In the genomic region with DNA sequence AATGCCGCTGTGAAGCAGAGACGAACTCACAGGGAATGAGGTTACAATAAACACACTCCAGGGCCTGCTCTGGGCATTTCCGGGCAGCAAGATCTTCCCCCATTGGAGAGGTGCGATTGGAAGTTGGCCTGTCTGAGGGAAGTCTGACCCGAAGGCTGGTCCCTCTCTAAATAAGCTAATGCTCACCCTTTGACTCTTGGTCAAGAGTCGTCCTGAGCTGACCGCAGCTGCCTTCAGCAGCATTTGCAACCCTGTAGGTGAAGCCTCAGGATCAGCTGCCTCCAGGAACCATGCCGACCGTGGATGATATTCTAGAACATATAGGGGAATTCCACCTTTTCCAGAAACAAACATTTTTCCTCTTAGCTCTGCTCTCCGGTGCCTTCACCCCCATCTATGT, we compare ENCODE assay signal across 26 mouse cellular contexts. TPM values are rescaled to one million over a fixed set of nuclear protein-coding genes. Genes with fewer than 3 reads are reported as not detected.
DNase-seq lines count a peak whose midpoint lies in the region; ATAC-seq and TF ChIP-seq lines count a peak whose summit lies in the region.
"Had no signal": no experiment of that assay in that cellular context is flagged by ENCODE, and none has a peak within 500 bp of the region (broad histone marks: within the 10 kb centered on the region; RNA-seq: fewer than 3 reads in every experiment).

A gene (plus strand): TSS at position 142 of the 400 bp plus-strand sequence.

- no peaks in the 10 kb centered on the region for H3K36me3 ChIP-seq in hindbrain, embryonic 10.5 days
- no peaks in the 10 kb centered on the region for H3K36me3 ChIP-seq in hindbrain, embryonic 14.5 days (replicated peaks; ENCODE audit: control insufficient read depth, insufficient read depth)
- H3K36me3 ChIP-seq in kidney, adult 2 months (ENCODE audit: control insufficient read depth, insufficient read depth, low read length), result no peaks in the 10 kb centered on the region
- no peaks in the 10 kb centered on the region for H3K36me3 ChIP-seq in kidney, embryonic 16.5 days (ENCODE audit: insufficient read depth, low read length)
- H3K36me3 ChIP-seq in forebrain, postnatal 0 days (ENCODE audit: insufficient read depth), result no peaks in the 10 kb centered on the region
- H3K36me3 ChIP-seq: embryonic facial prominence, embryonic 13.5 days; forebrain, embryonic 12.5 days; heart, embryonic 12.5 days had no signal

- 73% methylated on average over 10 of the region's 10 CpGs for WGBS in hindbrain, embryonic 10.5 days
- 75% methylated on average over 10 of the region's 10 CpGs for WGBS in hindbrain, embryonic 14.5 days
- WGBS in kidney, adult 2 months, result 35% methylated on average over 10 of the region's 10 CpGs
- WGBS in kidney, embryonic 16.5 days, result 39% methylated on average over 10 of the region's 10 CpGs
- 83% methylated on average over 10 of the region's 10 CpGs for whole genome bisulfite sequencing in forebrain, postnatal 0 days

- ATAC-seq in hindbrain, embryonic 14.5 days (ENCODE audit: low FRiP score), result no peak
- ATAC-seq in kidney, embryonic 16.5 days (ENCODE audit: low FRiP score, low TSS enrichment), result no peak
- no peak for ATAC-seq in forebrain, postnatal 0 days
- ATAC-seq: forebrain, embryonic 16.5 days had no signal

- peak; percentile 44 for TF ChIP-seq POLR2A in kidney, adult 2 months (IDR thresholded peaks at IDR 0.05; ENCODE audit: low read depth, low read length)

- H3K9me3 ChIP-seq in hindbrain, embryonic 10.5 days, result no peaks in the 10 kb centered on the region
- H3K9me3 ChIP-seq in hindbrain, embryonic 14.5 days (ENCODE audit: control insufficient read depth, low read length), result no peaks in the 10 kb centered on the region
- no peaks in the 10 kb centered on the region for H3K9me3 ChIP-seq in kidney, embryonic 16.5 days (ENCODE audit: low read length)
- H3K9me3 ChIP-seq in forebrain, postnatal 0 days (ENCODE audit: low read length), result no peaks in the 10 kb centered on the region
- H3K9me3 ChIP-seq: embryonic facial prominence, embryonic 13.5 days; forebrain, embryonic 12.5 days; heart, embryonic 12.5 days had no signal

- no peak for TF ChIP-seq CTCF in kidney, adult 2 months (conservative IDR thresholded peaks at IDR 0.05; ENCODE audit: insufficient read depth, insufficient read length, low read depth, low read length)
- no peak for TF ChIP-seq CTCF in forebrain, postnatal 0 days (IDR thresholded peaks at IDR 0.05; ENCODE audit: low read depth)
- TF ChIP-seq CTCF in layer of hippocampus, adult 2 months (conservative IDR thresholded peaks at IDR 0.05), result no peak

- DNase-seq in hindbrain, embryonic 10.5 days (ENCODE audit: low spot score), result peak; percentile 7
- no peak for DNase-seq in hindbrain, embryonic 14.5 days (ENCODE audit: low spot score)
- peak; percentile 86 for DNase-seq in kidney, adult 2 months
- peak; percentile 54 to 82 for DNase-seq in kidney, postnatal 25 days
- no peak for DNase-seq in forebrain, postnatal 0 days
- no peak for DNase-seq in spleen, adult 12 weeks (ENCODE audit: low spot score)
- no peak for DNase-seq in layer of hippocampus, adult 2 months (ENCODE audit: low spot score in 2 of 2)
- DNase-seq: adrenal gland, postnatal 10 days; cerebellum, adult 11 months; cerebellum, adult 8-10 months; cerebellum, postnatal 14 days; gastrocnemius, postnatal 25 days had no signal

- no peak within 1 kb of the TSS for H3K9ac ChIP-seq in hindbrain, embryonic 14.5 days
- no peak within 1 kb of the TSS for H3K9ac ChIP-seq in kidney, embryonic 16.5 days (replicated peaks; ENCODE audit: low read length)
- no peak within 1 kb of the TSS for H3K9ac ChIP-seq in forebrain, postnatal 0 days
- H3K9ac ChIP-seq: embryonic facial prominence, embryonic 13.5 days; forebrain, embryonic 12.5 days; heart, embryonic 12.5 days had no signal

- no peak within 1 kb of the TSS for H3K4me3 ChIP-seq in hindbrain, embryonic 10.5 days
- no peak within 1 kb of the TSS for H3K4me3 ChIP-seq in hindbrain, embryonic 14.5 days (replicated peaks; ENCODE audit: low read length)
- H3K4me3 ChIP-seq in kidney, adult 2 months (ENCODE audit: insufficient read depth, low read depth, low read length), result peak within 1 kb of the TSS; percentile 53
- no peak within 1 kb of the TSS for H3K4me3 ChIP-seq in kidney, embryonic 16.5 days (ENCODE audit: low read length)
- no peak within 1 kb of the TSS for H3K4me3 ChIP-seq in forebrain, postnatal 0 days (ENCODE audit: low read depth, low read length)
- no peak within 1 kb of the TSS for H3K4me3 ChIP-seq in layer of hippocampus, adult 2 months
- H3K4me3 ChIP-seq: embryonic facial prominence, embryonic 13.5 days; forebrain, embryonic 12.5 days; heart, embryonic 12.5 days had no signal

- 0 out of 2 replicates have a peak, but pooled peaks cover 4% of the 10 kb centered on the region for H3K4me1 ChIP-seq in hindbrain, embryonic 10.5 days (replicated peaks)
- H3K4me1 ChIP-seq in hindbrain, embryonic 14.5 days (replicated peaks; ENCODE audit: control insufficient read depth, insufficient read depth, low read length), result no peaks in the 10 kb centered on the region
- H3K4me1 ChIP-seq in kidney, adult 2 months (ENCODE audit: control insufficient read depth, insufficient read depth, low read length), result peaks cover 9% of the 10 kb centered on the region; the same call in 1 of the 2 replicates
- peaks cover 19% of the 10 kb centered on the region for H3K4me1 ChIP-seq in kidney, embryonic 16.5 days (ENCODE audit: insufficient read depth, low read length)
- no peaks in the 10 kb centered on the region for H3K4me1 ChIP-seq in forebrain, postnatal 0 days (ENCODE audit: insufficient read depth)

- no peak within 1 kb of the TSS for H3K4me2 ChIP-seq in hindbrain, embryonic 14.5 days (replicated peaks)
- no peak within 1 kb of the TSS for H3K4me2 ChIP-seq in kidney, embryonic 16.5 days (replicated peaks; ENCODE audit: low read depth, low read length)
- no peak within 1 kb of the TSS for H3K4me2 ChIP-seq in forebrain, postnatal 0 days (ENCODE audit: low read depth)
- H3K4me2 ChIP-seq: embryonic facial prominence, embryonic 13.5 days; forebrain, embryonic 12.5 days; heart, embryonic 12.5 days had no signal

- no peak within 1 kb of the TSS for H3K27ac ChIP-seq in hindbrain, embryonic 10.5 days
- no peak within 1 kb of the TSS for H3K27ac ChIP-seq in hindbrain, embryonic 14.5 days
- peak within 1 kb of the TSS; percentile 73 for H3K27ac ChIP-seq in kidney, adult 2 months (ENCODE audit: insufficient read depth, low read depth, low read length)
- H3K27ac ChIP-seq in kidney, embryonic 16.5 days (ENCODE audit: low read length), result no peak within 1 kb of the TSS
- H3K27ac ChIP-seq in forebrain, postnatal 0 days (ENCODE audit: low read depth, low read length), result no peak within 1 kb of the TSS
- no peak within 1 kb of the TSS for H3K27ac ChIP-seq in layer of hippocampus, adult 2 months
- H3K27ac ChIP-seq: embryonic facial prominence, embryonic 13.5 days; forebrain, embryonic 12.5 days had no signal

- H3K27me3 ChIP-seq in hindbrain, embryonic 10.5 days (ENCODE audit: insufficient read depth, poor library complexity, severe bottlenecking), result no peaks in the 10 kb centered on the region
- H3K27me3 ChIP-seq in hindbrain, embryonic 14.5 days (ENCODE audit: control insufficient read depth, insufficient read depth, low read length), result no peaks in the 10 kb centered on the region
- H3K27me3 ChIP-seq in kidney, adult 2 months (replicated peaks; ENCODE audit: control insufficient read depth, insufficient read depth, low read length), result no peaks in the 10 kb centered on the region
- H3K27me3 ChIP-seq in kidney, embryonic 16.5 days (ENCODE audit: insufficient read depth, low read length), result no peaks in the 10 kb centered on the region
- no peaks in the 10 kb centered on the region for H3K27me3 ChIP-seq in forebrain, postnatal 0 days (ENCODE audit: insufficient read depth, low read length)
- H3K27me3 ChIP-seq: embryonic facial prominence, embryonic 13.5 days had no signal

RNA-seq across cellular contexts. Expression of the gene that starts here (rescaled TPM):
- not detected in 2 replicates for polyA plus RNA-seq in hindbrain, embryonic 10.5 days (2016; fragmentation: Nextera tagmentation; extraction: Ambion mirVana)
- 0.76 and 1.5 TPM in 2 replicates for polyA plus RNA-seq in hindbrain, embryonic 14.5 days (2014; fragmentation: Nextera tagmentation; extraction: Ambion mirVana)
- polyA plus RNA-seq in kidney, adult 2 months (2012; rRNA removed), result 190 and 199 TPM in 2 replicates
- polyA plus RNA-seq in kidney, embryonic 16.5 days (2015; fragmentation: Nextera tagmentation; extraction: Ambion mirVana), result 21.4 and 25.4 TPM in 2 replicates
- total RNA-seq in forebrain, postnatal 0 days (2014; rRNA removed), result 0.92 and 2.8 TPM in 2 replicates
- 1.7 TPM in 2 replicates for polyA plus RNA-seq in forebrain, postnatal 0 days (2015; fragmentation: Nextera tagmentation; extraction: Ambion mirVana)
- under 1 TPM; 0.42 to 0.77 TPM for total RNA-seq in layer of hippocampus, adult 2 months (2021)
- total RNA-seq: common myeloid progenitor, adult 5-6 weeks; gastrocnemius, adult 18-20 months; gastrocnemius, postnatal 25 days; granulocyte monocyte progenitor cell, adult 5-6 weeks; heart, adult 8-10 months; heart, postnatal 25 days; MEL had no signal
- polyA plus RNA-seq: C2C12; embryonic facial prominence, embryonic 13.5 days; forebrain, embryonic 12.5 days; heart, embryonic 12.5 days; heart, embryonic 16.5 days; hindbrain, embryonic 11.5 days had no signal

Comparison
In these comparisons a context has a peak if more than half of its experiments do, and no peak if none do; other contexts are left out.
1. Peak in DNase-seq in hindbrain, embryonic 10.5 days; RNA of the gene not detected or under 1 TPM.
2. DNase-seq: peak in kidney, adult 2 months (single experiment) and kidney, postnatal 25 days (2 of 2); none in hindbrain, embryonic 14.5 days (single experiment), forebrain, postnatal 0 days (single experiment), spleen, adult 12 weeks (single experiment) and layer of hippocampus, adult 2 months (0 of 2).